Mouse (Mus musculus) CD4-positive, CD25-positive, alpha-beta regulatory T cell, adult 4 months (primary cell): ENCODE measurements around the gene Meaf6. TPM values are rescaled to one million over a fixed set of nuclear protein-coding genes. Genes with fewer than 3 reads are reported as not detected.
A peak's percentile ranks its signal among the peaks of the same experiment; 100 is the strongest.

ENCODE experiments used
- ATAC-seq: one replicate; pipeline ENCODE4 v1.8.0; 2017
- polyA plus RNA-seq, 2 experiments: library from polyadenylated mRNA; unstranded; fragments of 100-300 nt; shearing (Covaris generic); gene quantifications; one replicate each; pipeline ENCODE4 v1.2.1; 2017

The Meaf6 gene
- polyA plus RNA-seq, 2 experiments from 2014 or later = 56.7 to 74.8 TPM

DNA sequence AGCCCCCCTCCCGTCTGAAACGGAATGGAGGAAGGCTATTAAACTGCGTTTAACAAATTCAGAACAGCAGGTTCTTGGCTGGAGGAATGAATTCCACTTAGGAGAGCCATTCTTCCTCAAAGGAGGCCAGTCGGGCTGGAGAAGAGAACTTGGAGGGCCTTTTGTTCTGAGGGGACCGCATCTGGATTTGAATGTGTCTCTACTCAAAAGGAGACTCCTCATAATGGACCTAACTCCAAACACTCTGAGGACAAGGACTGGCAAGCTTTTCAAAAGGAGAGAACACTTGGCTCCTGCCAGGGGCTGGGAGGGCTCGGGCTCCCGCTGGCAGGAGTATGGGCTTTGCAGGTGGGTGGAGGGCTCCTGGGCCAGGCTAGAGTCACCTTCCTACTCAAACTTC lies 59.7 kb downstream of the Meaf6 start:
- ATAC-seq = no peak

DNA sequence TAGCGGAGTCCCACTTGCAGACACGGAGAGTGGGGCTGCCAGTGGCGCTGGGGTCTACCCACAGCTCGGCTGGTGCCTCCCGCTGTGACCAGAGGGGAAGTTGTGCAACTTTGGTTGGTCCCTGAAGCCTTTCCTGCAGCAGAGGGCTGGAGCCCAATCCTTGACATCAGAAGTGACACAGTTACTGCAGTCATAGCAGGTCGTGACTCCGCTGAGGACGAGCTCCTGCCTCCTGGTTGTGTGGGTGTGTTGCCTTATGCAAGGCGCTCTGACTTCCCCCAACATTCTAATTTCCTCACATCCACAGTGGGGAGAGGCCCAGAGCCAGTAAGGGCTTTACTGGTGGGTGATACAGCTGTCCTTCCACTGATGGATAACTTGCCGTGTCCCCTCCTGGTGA lies 60.3 kb downstream of the Meaf6 start:
- peak; percentile 20 for ATAC-seq

DNA sequence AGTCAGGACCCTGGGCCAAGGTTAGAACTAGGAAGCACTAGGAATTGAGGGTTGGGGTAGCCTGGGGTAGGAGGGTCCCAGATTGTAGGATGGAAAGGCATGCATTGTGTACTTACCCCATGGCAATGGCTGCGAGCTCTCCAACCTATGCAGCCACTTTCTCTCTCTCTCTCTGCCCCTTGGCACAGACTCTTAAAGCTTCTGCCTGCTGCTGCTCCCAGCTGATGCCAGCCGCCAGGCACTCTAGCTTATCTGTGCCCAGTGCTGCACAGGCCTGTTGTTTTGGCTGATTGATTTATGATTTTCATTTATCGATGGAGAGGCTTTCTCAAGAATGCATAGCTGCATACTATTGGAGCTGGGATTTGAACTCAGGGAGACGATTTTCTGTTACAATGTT lies 63.0 kb downstream of the Meaf6 start:
- ATAC-seq = no peak

DNA sequence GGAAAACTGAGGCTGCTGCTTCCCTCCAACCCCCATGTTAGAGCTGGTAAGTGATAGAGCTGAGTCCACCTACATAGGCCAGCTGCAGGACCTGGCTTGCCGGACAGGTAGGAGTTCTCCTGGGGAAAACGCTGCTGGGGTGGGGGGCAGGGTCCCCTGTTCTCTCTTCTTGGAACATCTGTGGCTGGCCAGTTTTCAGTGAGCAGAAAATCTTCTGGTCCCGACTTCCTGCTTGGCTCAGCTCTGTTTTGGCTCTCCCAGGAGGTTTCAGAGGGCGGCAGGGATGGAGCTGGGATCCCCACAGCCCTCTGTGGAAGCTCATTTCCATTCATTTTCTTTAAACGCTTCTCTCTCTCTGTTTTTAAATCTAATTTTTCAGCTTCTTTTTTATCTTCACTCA lies 64.5 kb downstream of the Meaf6 start:
- no peak for ATAC-seq

DNA sequence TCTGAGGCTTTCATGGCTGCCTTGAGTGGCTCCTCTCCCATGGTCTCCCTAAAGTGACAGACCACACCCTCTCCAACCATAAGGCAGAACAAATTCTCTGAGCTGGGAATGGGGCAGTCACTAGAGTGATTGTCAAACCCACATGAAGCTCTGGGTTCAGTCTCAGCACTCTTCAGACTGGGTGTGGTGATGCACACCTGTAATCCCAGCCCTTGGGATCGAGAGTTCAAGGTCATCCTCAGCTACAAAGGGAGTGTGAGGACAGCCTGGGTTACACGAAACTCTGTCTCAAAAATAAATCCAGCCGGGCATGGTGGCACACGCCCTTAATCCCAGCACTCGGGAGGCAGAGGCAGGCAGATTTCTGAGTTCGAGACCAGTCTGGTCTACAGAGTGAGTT lies 67.5 kb downstream of the Meaf6 start:
- ATAC-seq = no peak

DNA sequence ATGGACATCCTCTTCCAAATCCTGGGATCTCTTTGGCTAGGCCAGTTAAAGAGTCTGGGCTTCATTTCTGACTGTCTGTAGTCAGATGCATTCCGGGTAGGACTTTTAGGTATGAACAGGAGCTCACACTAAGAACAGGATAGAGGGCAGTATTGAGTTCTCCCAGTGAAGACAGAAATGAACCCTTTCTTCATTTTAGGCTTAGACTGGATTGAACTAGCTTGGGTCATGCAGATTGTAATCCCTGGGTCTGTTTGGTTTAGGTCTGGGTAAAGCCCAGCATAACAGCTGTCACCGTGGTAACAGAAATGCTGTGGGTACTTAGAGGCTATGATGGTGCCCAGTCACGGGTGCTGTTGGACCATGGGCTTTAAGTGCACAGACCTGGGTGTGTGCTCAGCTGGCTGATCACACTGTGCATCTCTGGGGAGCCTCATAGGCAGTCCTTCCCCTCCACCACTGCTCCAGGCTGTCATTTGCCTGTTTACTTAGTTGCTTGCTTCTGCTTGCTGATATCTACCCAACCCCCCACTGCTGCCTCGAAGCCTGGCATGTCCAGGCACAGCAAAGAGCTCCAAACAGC lies 68.8 kb downstream of the Meaf6 start:
- no peak for ATAC-seq

DNA sequence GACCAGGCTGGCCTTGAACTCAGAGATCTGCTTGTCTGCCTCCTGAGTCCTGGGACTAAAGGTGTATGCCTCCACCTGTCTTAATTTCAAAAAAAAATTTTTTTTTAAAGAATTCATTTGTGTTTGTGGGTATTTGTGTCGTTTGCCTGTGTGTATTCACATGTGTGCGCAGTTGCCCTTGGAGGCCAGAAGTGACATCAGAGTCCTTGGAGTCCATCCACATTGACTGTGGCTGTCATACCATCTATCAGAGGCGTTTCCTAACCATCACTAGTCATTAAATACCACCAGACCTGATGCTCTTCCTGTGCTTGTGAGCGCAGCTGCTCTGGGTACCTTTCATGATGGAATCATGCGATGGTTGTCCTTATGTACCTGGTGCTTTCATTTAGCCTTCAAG lies 70.7 kb downstream of the Meaf6 start:
- no peak for ATAC-seq

DNA sequence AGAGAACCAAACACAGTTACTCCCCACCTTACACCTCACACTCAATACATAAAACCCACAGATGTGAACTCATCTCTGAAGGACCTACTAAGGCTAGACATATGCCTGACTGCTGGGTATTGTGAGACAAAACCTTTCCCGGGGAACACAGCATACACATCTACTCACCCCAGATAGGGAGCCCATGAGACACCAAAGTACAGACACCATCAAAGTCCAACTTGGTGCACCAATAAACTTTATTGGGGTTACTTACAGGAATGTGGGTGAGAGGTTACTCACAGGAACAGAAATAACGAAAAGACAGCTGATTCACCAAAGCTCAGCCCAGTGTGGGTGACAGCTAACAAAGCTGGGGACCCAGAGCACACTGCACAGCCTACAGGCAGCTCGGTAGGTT lies 72.4 kb downstream of the Meaf6 start:
- ATAC-seq = no peak

DNA sequence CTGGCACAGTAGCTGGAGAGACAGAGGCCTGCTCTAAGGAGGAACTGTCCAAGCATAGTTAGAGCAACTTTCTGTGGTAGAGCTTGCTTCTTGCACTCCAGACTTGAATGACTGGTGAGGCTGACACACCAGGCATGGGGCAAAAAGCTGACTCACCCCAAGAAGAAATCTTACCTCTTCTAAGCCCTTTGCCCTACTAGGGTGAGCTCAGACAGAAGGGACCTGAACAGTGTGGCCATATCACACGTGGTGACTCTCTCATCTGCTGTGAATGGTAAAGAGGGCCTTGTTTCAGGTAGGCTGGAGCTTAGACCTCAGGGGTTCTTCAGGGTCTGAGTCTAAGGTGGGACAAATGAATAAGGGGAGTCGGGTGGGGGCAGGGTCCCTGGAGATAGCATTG lies 73.1 kb downstream of the Meaf6 start:
- ATAC-seq = no peak

DNA sequence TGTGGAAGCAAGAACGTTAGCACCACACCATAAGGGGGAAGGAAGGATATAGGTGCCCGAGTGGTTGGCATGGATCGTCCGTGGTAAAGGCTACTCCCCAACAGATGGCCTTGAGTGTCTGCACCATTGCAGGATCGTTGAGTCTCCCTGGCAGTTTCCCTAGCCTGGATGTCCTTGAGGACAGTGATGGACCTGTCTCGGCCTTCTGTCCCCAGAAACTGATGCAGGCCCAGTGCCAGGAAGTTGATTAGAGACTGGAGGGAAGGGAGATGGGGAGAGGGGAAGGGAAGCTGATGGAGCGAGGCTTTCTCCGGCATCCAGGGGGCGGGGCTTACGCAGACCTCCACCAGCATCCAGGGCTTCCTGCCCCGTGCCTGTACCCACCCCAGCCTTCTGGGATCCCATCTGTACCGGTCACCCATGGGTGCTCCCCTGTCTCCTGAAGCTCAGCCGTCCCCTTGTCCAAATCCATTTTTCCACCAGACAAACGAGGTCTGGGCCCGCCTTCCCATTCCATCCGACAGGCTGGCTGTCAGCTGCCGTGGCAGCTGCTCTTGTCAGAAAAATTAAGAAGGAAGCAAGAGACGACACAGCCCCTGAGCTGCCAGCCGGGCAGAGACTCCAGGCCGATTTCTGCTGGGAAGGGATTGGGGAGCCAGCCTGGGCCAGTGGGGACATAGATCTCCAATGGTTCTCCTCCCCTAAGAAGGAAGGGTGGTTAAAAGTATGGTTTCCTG lies 73.8 kb downstream of the Meaf6 start:
- no peak for ATAC-seq

DNA sequence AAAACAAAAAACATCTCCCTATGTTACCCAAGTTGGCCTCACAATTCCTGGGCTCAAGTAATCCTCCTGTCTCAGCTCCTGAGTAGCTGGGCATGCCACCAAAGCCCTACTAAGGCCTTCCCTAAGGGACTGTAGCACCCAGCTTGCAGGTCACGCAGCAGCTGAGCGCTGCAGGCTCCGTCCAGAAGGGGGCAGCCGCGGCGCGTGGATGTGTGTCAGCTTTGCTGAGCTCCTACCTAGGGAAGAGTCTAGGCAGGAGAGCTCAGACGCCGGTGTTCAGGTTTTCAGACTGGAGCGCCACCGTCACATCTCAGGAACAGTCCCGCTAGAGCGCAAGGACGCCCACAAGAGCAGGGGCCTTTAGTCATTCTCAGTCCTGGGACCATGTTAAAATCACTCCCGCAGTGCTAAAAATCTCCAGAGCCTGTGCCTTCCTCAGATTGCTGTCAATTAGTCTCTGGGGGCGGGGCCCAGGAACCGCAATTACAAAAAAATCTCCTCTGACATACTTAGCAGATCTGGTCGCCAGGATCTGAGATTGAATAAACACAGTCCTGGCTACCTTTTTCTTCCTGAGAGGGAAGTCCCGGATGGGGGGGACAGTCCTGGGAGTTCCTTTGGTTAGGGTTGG lies 75.5 kb downstream of the Meaf6 start:
- peak; percentile 69 for ATAC-seq

DNA sequence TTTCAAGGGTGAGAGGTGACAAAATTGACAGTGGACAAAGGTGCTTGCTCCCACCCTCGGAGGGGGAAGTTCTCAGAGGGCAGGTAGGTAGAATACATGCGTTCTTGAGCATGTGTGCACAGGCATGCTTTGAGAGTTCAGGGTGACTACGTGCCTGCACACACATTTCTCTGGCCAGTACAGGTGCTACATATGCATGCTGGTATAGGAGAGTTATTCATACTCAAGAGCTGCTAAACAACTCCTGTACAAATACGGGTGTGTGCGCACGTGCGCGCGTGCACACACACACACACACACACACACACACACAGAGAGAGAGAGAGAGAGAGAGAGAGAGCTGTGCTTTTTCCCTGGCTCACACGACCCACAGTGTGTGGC lies 76.0 kb downstream of the Meaf6 start:
- ATAC-seq = no peak

DNA sequence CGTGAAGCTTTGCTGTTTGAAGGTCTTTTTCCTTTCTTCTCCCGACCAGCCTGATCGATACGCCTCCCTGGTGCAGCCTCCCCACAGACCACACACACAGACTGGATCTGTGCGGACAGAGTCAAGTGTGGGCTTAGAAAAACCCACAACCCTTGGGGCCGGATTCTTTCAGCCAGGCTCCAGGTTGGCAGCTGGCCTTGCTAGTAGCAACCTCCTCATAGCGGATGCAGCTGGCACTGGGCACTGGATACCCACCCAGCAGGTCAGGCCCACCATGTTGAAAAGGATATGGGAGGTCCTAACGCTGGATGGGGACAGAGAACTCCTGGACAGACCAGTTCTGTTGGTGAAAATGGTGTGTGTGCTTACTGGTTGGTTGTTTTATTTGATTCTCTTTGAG lies 76.5 kb downstream of the Meaf6 start:
- ATAC-seq = no peak

DNA sequence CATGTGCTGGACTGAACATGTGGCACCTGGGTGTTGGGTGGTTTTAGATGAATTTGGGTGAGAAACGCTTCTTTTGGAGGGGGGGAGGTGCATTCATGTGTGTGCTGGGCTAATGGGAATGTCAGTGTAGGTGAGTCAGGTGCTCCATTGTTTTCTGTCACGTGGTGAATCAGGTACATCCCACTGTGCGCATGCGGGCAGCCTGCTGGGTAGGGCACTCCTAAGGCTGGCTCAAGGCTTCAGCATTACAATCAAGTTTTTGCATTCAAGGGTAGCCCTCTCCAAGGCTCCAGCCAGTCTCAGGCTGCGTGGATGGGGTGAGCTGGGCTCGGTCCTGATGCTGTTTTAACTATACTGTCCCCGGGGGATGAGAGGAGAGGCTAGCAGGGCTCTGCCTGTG lies 77.8 kb downstream of the Meaf6 start:
- no peak for ATAC-seq

Other genes with a start within 250 kb of the Meaf6 start
- 1 to 10 TPM; 4.9 to 5.6 TPM for gene Yrdc, start 234.5 kb upstream of the Meaf6 start, polyA plus RNA-seq
- 1 to 10 TPM; 2.3 to 3.3 TPM for gene 1110065P20Rik, start 233.9 kb upstream of the Meaf6 start, polyA plus RNA-seq
- under 1 TPM; 0.58 to 0.62 TPM for gene Maneal, start 223.0 kb upstream of the Meaf6 start, polyA plus RNA-seq
- gene Epha10, start 204.2 kb upstream of the Meaf6 start, polyA plus RNA-seq = not detected
- 10 to 100 TPM; 13.0 to 24.8 TPM for gene 9930104L06Rik, start 148.1 kb upstream of the Meaf6 start, polyA plus RNA-seq
- 10 to 100 TPM; 12.6 to 31.4 TPM for gene Cdca8, start 145.8 kb upstream of the Meaf6 start, polyA plus RNA-seq
- not detected for gene Rspo1, start 98.7 kb upstream of the Meaf6 start, polyA plus RNA-seq
- gene Gnl2, start 68.5 kb upstream of the Meaf6 start, polyA plus RNA-seq = 10 to 100 TPM; 72.3 to 96.7 TPM
- gene Dnali1, start 19.4 kb upstream of the Meaf6 start, polyA plus RNA-seq = not detected
- gene Snip1, start 18.5 kb upstream of the Meaf6 start, polyA plus RNA-seq = 1 to 10 TPM; 5.1 to 8.8 TPM
- gene Zc3h12a, start 42.7 kb downstream of the Meaf6 start, polyA plus RNA-seq = 1 to 10 TPM; 3.6 to 4.4 TPM